Mouse (Mus musculus) layer of hippocampus, adult 18-20 months (tissue): ENCODE results near the gene Urah. TPM values are rescaled to one million over a fixed set of nuclear protein-coding genes. Genes with fewer than 3 reads are reported as not detected.

Experiments used
- DNase-seq, 2 experiments: peaks; one replicate each; pipeline ENCODE4 v3.0.0; 2022; ENCODE audit warnings: low spot score in 2 of 2
- long read RNA-seq: library from polyadenylated mRNA; stranded (forward); transcript quantifications from one replicate; pipeline ENCODE4 v2.0.0, GENCODE M21; 2021
- total RNA-seq, 2 experiments: library from RNA; stranded (reverse); gene quantifications; 2 replicates each; pipeline ENCODE4 v1.2.3; 2021

Urah gene
- total RNA-seq: 1 to 10 TPM in 1 of 2 experiments, under 1 TPM in 1; 0.99 to 2.3 TPM
- long read RNA-seq: 0 reads

GRCm38 (mm10) chr7:140834968-140835757 is at the start of gene Urah:
Urah (plus strand) TSS chr7:140835018.
- no peak for DNase-seq

DNA sequence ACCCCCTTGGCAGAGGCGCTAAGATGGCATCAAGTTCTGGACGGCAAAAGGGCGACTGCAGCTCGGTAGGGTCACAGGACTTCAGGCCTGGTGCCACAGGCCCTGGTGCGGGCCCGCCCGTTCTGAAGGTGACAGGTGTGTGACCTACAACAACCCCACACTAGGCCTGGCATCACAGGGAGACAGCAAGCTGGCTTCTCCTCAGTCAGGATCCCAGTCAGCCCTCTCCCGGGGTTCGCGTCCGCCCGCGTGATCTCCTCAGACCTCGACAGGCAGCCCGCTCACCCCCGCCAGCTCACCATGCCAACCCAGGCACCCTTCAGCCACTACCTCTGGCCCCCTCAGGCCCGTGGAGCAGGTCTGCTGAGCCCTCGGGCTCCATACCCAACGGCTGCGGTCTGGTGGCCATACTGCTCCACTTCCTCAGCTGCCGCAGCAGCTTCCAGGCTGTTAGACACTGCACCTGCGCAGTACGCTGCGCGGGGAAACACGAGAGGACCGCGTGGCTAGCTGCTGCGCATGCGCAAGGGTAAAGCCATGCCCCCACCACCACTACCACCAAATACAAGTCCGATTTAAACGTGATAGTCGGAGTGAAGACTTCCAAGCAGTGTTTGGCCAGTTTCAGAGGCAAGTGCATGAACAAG is 47.3 kb upstream of the Urah start, which contains the start of gene Syce1:
Gene Syce1, minus strand, starts transcription at position 447 of the 647 bp plus-strand sequence.
- no peak for DNase-seq

DNA sequence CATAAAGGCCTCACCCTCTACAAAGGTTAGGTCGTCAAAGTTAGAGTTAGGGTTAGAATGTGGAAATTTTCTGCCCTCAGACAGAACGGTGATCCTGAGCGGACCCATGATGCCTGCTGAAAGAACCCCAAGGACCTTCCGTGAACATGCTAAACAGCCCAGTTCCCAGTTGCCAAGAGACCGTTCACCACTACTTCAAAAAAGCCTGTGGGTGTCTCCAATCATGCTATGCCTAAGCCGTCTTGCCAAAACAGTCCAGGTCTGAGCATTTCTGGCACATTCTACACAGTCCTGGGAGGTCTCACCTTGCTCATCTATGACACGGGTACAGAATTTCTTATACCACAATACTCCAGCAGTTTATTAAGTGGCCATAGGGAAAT is 46.8 kb upstream of the Urah start:
- no peak for DNase-seq

DNA sequence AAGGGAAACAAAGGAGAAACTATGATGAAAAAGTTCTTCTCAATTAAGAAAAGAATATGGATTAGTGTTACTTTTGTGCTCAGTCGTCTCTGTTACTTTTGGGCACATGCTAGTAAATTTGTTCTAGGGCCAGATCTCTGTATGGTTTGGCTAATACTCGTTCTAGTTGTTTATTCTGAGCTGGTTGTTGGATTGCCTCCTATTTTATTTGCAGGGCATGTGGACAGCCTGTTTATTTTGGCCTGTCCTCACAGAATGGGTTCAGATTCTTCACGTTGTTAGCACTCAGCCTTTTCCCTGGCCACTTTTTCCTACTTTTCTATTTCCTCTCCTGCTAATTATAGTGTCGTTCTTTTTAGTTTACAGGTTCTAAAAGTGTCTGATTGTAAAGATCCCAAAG is 41.3 kb upstream of the Urah start:
- DNase-seq: no peak

- DNase-seq: no peak
These were observed 37.2 kb upstream of the Urah start for GRCm38 (mm10) chr7:140797619-140798018.

DNA sequence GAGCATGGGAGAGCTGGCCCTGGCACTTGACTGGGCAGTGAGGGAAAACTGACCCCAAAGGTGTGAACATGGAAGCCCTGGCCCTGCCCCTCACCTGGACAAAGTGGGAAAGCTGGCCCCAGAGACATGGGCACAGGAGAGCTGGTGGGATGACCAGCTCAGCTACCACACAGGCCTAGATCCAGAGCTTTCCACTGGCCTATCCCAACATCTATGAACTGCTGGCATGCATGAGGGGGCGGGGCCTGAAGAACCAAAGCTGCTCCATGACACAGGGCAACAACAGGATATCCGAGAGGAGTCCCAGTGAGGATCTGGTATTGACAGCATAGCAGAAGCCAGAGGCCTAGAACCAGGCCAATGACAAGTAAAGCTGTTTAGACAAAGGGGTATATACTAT is 36.6 kb upstream of the Urah start:
- DNase-seq: no peak

DNA sequence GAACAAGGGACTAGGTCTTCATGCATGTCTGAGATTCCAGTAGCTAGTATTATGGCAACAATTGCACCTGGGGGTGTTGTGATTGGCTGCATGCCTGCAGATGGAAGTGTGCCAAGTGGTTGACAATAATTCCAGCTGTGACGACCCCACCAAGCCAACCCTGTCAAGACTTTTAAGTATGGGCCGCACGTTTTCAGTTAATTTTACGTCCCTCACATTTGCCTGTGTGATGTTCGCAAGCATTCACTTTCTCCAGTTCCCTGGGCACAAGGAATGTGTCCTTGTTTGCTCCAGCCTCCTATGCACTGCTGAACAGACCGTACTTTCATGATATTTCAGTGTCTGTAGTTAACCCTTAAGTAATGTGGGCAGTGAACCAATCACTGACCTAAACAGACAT is 32.2 kb upstream of the Urah start:
- no peak for DNase-seq

- peak in 1 of 2 experiments; percentile 79 for DNase-seq
These were observed 29.1 kb upstream of the Urah start for GRCm38 (mm10) chr7:140805704-140806103.

DNA sequence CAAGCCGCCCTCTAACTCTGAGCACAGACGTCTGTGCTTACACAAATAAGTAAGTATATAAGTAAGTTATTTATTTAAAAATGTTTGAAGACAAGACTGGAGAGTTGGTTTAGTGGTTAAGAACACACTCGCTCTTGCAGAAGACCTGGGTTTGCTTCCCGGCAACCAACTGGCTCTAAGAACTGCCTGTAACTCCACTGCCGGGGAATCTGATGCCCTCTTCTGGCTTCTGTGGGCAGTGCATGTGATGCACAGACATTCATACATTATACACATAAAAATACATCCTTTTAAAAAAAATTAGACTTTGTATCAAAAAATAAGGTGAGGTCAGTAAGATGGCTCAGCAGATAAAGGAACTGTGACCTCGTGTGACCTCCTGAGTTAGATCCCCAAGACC is 24.3 kb upstream of the Urah start:
- DNase-seq: no peak

GRCm38 (mm10) chr7:140811714-140812113 is 23.1 kb upstream of the Urah start:
- peak in 1 of 2 experiments; percentile 57 for DNase-seq

DNA sequence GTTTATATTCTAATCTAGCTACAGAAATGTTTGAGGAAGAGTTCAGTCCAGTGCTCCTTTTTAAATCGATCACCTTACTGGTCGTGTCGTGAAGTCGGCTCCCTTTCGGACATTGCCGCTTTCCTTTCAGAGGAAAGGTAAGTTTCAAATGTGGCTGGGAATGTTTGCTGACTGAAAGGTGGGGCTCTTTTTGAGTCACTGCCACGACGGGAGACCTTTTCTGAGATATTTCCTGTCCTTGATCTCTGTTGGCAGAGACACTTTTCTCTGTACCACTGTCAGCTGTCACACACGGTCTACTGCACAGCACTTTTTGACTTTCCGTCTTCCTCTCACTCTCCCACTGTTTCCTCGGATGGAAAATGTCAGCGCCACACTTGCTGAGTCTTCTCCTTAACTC is 22.0 kb upstream of the Urah start:
- no peak for DNase-seq

- no peak for DNase-seq
These were observed 14.6 kb upstream of the Urah start for GRCm38 (mm10) chr7:140820173-140820572.

DNA sequence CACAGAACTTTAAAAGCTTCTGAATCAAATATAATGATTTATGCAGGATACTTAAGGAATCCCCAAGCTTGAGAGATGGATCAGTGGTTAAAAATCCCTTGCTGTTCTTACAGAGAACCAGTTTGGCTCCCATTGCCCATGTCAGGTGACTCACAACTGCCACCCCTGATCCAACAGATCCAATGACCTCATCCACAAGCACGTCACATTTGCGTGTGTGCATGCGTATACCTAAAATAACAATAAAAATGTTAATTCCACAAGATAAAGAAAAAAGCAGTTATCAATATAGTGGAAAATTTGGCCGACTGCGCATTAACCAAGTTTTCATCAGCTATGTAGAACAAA is 13.5 kb upstream of the Urah start:
- DNase-seq: no peak

DNA sequence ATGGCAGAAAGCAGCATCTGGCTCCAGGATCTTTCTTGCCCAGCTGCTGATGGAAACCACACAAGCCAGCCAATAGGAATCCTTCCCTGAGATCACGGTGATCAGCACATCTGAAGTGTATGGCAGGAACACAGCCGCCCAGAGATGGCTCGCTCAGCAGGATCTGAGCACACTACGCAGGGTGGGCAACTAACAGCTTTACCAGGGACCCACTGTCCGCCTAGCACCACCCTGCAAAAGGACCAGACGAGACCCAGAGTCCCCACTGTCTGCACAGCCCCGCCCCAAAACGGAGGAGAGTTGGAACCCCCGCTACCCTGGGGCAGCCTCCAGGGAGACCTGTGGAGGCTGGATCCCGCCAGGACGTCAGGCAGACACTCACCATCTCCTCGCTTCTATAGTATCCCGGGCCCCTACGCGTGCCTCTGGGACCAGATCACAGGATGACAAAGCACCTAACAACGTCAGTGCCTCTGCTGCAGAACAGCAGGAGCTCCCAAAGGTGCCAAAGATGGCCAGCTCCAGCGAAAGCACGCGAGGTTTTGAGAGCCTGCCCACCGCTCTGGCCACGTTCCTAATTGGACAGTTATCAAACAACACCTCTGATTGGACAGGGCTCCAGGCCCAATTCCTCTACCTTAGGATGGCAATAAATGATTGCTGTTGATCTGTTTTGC is 13.0 kb upstream of the Urah start, which contains the start of gene Zfp941:
Gene Zfp941, minus strand, starts transcription at position 526 of the 677 bp plus-strand sequence.
- peak; percentile 54 to 57 for DNase-seq

- DNase-seq: no peak
These were observed 12.1 kb upstream of the Urah start for GRCm38 (mm10) chr7:140822731-140823130.

- peak; percentile 59 to 84 for DNase-seq
These were observed 6.5 kb upstream of the Urah start for GRCm38 (mm10) chr7:140828171-140828881.

DNA sequence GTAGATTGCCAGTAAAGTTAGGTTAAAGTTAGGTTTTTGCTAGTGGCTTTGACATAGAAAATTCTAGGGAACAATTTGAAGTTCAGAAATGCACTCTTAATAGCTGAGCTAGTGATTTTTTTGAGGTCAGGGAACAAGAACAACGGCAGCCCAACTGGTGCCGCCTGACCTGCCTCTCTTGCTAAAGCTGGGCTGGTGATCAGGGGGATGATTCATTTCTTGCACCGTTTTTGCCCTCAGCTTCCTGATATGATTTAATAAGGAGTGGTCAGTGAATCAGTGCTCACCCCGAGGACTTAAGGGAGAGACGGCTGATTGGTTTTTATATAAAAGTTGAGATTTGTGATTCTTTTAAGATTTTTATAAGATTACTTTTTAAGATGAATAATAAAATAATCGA is 3.4 kb upstream of the Urah start:
- no peak for DNase-seq

DNA sequence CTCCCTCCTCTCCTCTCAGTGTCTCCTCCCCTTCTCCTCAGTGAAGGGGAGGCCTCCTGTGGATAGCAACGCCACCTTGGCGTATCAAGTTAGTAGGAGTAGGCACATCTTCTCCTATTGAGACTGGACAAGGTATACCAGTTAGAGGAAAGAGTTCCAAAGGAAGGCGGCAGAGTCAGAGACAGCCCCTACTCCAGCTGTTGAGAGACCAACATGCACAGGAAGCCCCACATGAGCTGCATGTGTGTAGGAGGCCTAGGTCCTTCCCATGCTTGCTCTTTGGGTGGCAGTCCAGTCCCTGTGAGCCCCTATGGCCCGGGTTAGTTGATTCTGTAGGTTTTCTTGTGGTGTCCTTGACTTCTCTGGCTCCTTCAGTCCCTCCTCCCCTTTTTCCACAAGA is 1.5 kb upstream of the Urah start:
- no peak for DNase-seq

DNA sequence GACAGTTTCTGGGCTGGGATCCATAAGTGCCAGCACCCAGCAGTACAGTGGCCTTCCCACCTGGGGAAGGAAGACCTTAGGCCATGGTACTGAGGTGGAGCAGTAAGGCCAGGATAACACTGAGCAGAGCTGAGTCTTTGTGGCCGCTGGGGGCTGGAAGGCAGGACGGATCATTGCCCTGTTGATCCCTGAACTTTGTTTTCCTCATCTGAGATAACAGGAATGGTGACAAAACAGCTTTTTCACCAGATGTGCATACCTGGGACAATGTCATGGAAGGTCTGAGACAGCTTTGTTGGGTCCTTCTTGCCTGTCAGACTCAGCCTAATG is 905 bp downstream of the Urah start:
- no peak for DNase-seq

- DNase-seq: peak; percentile 62 to 81
These were observed 1.7 kb downstream of the Urah start for GRCm38 (mm10) chr7:140836243-140837115.

DNA sequence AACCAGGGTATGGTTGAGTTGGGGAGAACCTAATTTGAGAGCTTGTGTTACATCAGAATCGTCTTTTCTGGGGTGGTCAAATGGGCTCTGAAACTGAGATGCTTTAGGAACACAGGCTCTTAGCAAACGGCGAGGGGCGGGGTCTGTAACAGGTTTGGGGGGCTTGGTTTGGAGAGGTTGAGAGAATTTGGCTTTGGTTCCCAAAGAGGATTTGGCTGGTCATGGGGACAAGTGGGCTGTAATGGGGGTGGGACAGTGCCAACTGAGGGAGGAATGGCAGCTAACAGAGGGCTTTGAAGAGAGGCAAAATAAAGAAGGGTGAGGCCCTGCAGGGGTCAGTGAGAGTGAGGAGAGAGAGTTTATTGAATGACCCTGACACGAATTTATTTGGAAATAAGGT is 4.7 kb downstream of the Urah start:
- DNase-seq: no peak
